Mouse (Mus musculus) midbrain, embryonic 10.5 days (tissue): ENCODE data around the gene Alad. TPM values are rescaled to one million over a fixed set of nuclear protein-coding genes. Genes with fewer than 3 reads are reported as not detected.

ENCODE experiments used
- DNase-seq: peaks from one replicate; pipeline ENCODE4 v3.0.0-alpha.2; 2017; ENCODE audit warnings: low spot score
- H3K27ac ChIP-seq: fragments of 300-500 bp; sonication (generic); replicated peaks from 2 replicates; pipeline ENCODE4 v1.5.1; 2016; ENCODE audit warnings: mild to moderate bottlenecking
- H3K27me3 ChIP-seq: fragments of 300-500 bp; sonication (generic); 2 replicates; pipeline ENCODE4 v1.6.1; 2016; ENCODE audit warnings: low read depth, mild to moderate bottlenecking; ENCODE audit not compliant: poor library complexity, severe bottlenecking
- H3K36me3 ChIP-seq: fragments of 300-500 bp; sonication (generic); 2 replicates; pipeline ENCODE4 v1.6.1; 2016; ENCODE audit warnings: mild to moderate bottlenecking, moderate library complexity
- H3K4me1 ChIP-seq: fragments of 300-500 bp; sonication (generic); 2 replicates; pipeline ENCODE4 v1.6.1; 2016
- H3K4me3 ChIP-seq: fragments of 300-500 bp; sonication (generic); 2 replicates; pipeline ENCODE4 v1.5.1; 2016; ENCODE audit warnings: mild to moderate bottlenecking, moderate library complexity
- H3K9me3 ChIP-seq: fragments of 300-500 bp; sonication (generic); replicated peaks from 2 replicates; pipeline ENCODE4 v1.6.1; 2016; ENCODE audit warnings: mild to moderate bottlenecking
- WGBS: fragments of 180-500 bp; shearing (Covaris S2); methylation state at CpG from one replicate; pipeline ENCODE4 v1.1.7; 2016; 5-methylcytosine and 5-hydroxymethylcytosine counted together
- polyA plus RNA-seq: library from polyadenylated mRNA; unstranded; fragments of >200 nt; fragmentation: Nextera tagmentation; extraction: Ambion mirVana; gene quantifications from 2 replicates; pipeline ENCODE4 v1.2.1, GENCODE M21; 2016

Alad gene
- polyA plus RNA-seq, 1 experiment from 2014 or later, result 123 TPM

GRCm38 (mm10) chr4:62533729-62534128 is 14.0 kb upstream of the Alad start:
- H3K27ac ChIP-seq, result no peak overlapping the region
- no peak for DNase-seq
- WGBS, result 84% methylated on average over 6 of the region's 6 CpGs
- H3K4me3 ChIP-seq, result no peak overlapping the region
- no peaks in the 10 kb centered on the region for H3K4me1 ChIP-seq
- no peaks in the 10 kb centered on the region for H3K27me3 ChIP-seq
- no peaks in the 10 kb centered on the region; the same call in 1 of the 2 replicates for H3K9me3 ChIP-seq
- no peaks in the 10 kb centered on the region for H3K36me3 ChIP-seq

- 78% methylated on average over 4 of the region's 4 CpGs for WGBS
- no peak overlapping the region for H3K4me3 ChIP-seq
- H3K36me3 ChIP-seq, result peaks cover 14% of the 10 kb centered on the region
- DNase-seq, result no peak
- no peaks in the 10 kb centered on the region for H3K9me3 ChIP-seq
- peaks cover 15% of the 10 kb centered on the region for H3K4me1 ChIP-seq
- no peak overlapping the region for H3K27ac ChIP-seq
- H3K27me3 ChIP-seq, result no peaks in the 10 kb centered on the region
These were observed 7.9 kb upstream of the Alad start for GRCm38 (mm10) chr4:62527655-62528054.

- Histone ChIP-seq H3K4me1 (peaks cover 15% of the 10 kb centered on the region), H3K27me3 (no peaks in the 10 kb centered on the region), H3K27ac (no peak overlapping the region), H3K9me3 (no peaks in the 10 kb centered on the region), H3K4me3 (no peak overlapping the region), H3K36me3 (peaks cover 24% of the 10 kb centered on the region)
- DNase-seq, result no peak
- 71% methylated on average over 2 of the region's 2 CpGs for WGBS
These were observed 6.5 kb upstream of the Alad start for GRCm38 (mm10) chr4:62526256-62526655.

GRCm38 (mm10) chr4:62525489-62525811 is 5.7 kb upstream of the Alad start:
- Histone ChIP-seq H3K4me1 (peaks cover 21% of the 10 kb centered on the region), H3K4me3 (peak overlapping the region; percentile 92), H3K27me3 (no peaks in the 10 kb centered on the region), H3K36me3 (peaks cover 24% of the 10 kb centered on the region), H3K9me3 (no peaks in the 10 kb centered on the region), H3K27ac (peak overlapping the region; percentile 98)
- no peak for DNase-seq
- 2% methylated on average over 10 of the region's 10 CpGs for WGBS

GRCm38 (mm10) chr4:62524651-62525488 is 5.2 kb upstream of the Alad start, which contains the start of the genes Pole3 and 4933430I17Rik:
Pole3 (minus strand) TSS chr4:62525068.
4933430I17Rik (plus strand) TSS chr4:62525369.
- Histone ChIP-seq H3K4me3 (peak within 1 kb of the TSS; percentile 92), H3K4me1 (peaks cover 25% of the 10 kb centered on the region), H3K27me3 (no peaks in the 10 kb centered on the region), H3K9me3 (no peaks in the 10 kb centered on the region), H3K36me3 (peaks cover 24% of the 10 kb centered on the region), H3K27ac (peak within 1 kb of the TSS; percentile 98)
- peak; percentile 98 for DNase-seq
- 0% methylated on average over 59 of the region's 59 CpGs for WGBS

- no peaks in the 10 kb centered on the region for H3K9me3 ChIP-seq
- 91% methylated on average over 2 of the region's 2 CpGs for WGBS
- H3K4me3 ChIP-seq, result peak overlapping the region; percentile 82; the same call in 1 of the 2 replicates
- no peaks in the 10 kb centered on the region for H3K27me3 ChIP-seq
- peaks cover 53% of the 10 kb centered on the region for H3K4me1 ChIP-seq
- no peak overlapping the region for H3K27ac ChIP-seq
- no peak for DNase-seq
- peaks cover 24% of the 10 kb centered on the region for H3K36me3 ChIP-seq
These were observed 1.2 kb upstream of the Alad start for GRCm38 (mm10) chr4:62520892-62521400.

- Histone ChIP-seq H3K36me3 (peaks cover 24% of the 10 kb centered on the region), H3K4me3 (peak overlapping the region; percentile 82), H3K9me3 (no peaks in the 10 kb centered on the region), H3K27ac (peak overlapping the region; percentile 91), H3K4me1 (peaks cover 55% of the 10 kb centered on the region), H3K27me3 (no peaks in the 10 kb centered on the region)
- DNase-seq, result no peak
- WGBS, result 2% methylated on average over 26 of the region's 26 CpGs
These were observed 433 bp downstream of the Alad start for GRCm38 (mm10) chr4:62519122-62519848.

GRCm38 (mm10) chr4:62518416-62519121 is 1.1 kb downstream of the Alad start:
- Histone ChIP-seq H3K27me3 (no peaks in the 10 kb centered on the region), H3K36me3 (peaks cover 26% of the 10 kb centered on the region), H3K9me3 (no peaks in the 10 kb centered on the region), H3K27ac (peak overlapping the region; percentile 91), H3K4me3 (peak overlapping the region; percentile 82), H3K4me1 (peaks cover 48% of the 10 kb centered on the region)
- no peak for DNase-seq
- 59% methylated on average over 13 of the region's 13 CpGs for whole genome bisulfite sequencing

GRCm38 (mm10) chr4:62517538-62518415 is 1.9 kb downstream of the Alad start:
- H3K27me3 ChIP-seq, result no peaks in the 10 kb centered on the region
- 86% methylated on average over 10 of the region's 10 CpGs for WGBS
- H3K4me3 ChIP-seq, result peak overlapping the region; percentile 82; the same call in 1 of the 2 replicates
- peaks cover 44% of the 10 kb centered on the region for H3K4me1 ChIP-seq
- H3K27ac ChIP-seq, result no peak overlapping the region
- DNase-seq, result no peak
- H3K36me3 ChIP-seq, result peaks cover 26% of the 10 kb centered on the region
- H3K9me3 ChIP-seq, result no peaks in the 10 kb centered on the region

- H3K27ac ChIP-seq, result no peak overlapping the region
These were observed 2.7 kb downstream of the Alad start for GRCm38 (mm10) chr4:62517046-62517445.

GRCm38 (mm10) chr4:62516579-62516978 is 3.1 kb downstream of the Alad start:
- no peak for DNase-seq
- peak overlapping the region; percentile 59 for H3K27ac ChIP-seq

More at GRCm38 (mm10) chr4:62517046-62517445, 2.7 kb downstream of the Alad start:
- DNase-seq, result no peak
- Histone ChIP-seq H3K4me1 (peaks cover 44% of the 10 kb centered on the region), H3K9me3 (no peaks in the 10 kb centered on the region), H3K27me3 (no peaks in the 10 kb centered on the region), H3K36me3 (peaks cover 26% of the 10 kb centered on the region), H3K4me3 (no peak overlapping the region)
- WGBS, result 96% methylated on average over 8 of the region's 8 CpGs

More at GRCm38 (mm10) chr4:62516579-62516978, 3.1 kb downstream of the Alad start:
- H3K4me1 ChIP-seq, result peaks cover 44% of the 10 kb centered on the region
- H3K9me3 ChIP-seq, result no peaks in the 10 kb centered on the region
- H3K27me3 ChIP-seq, result no peaks in the 10 kb centered on the region
- peak overlapping the region; percentile 36; the same call in 1 of the 2 replicates for H3K4me3 ChIP-seq
- peaks cover 26% of the 10 kb centered on the region for H3K36me3 ChIP-seq
- 86% methylated on average over 1 of the region's 1 CpGs for WGBS
